Mouse (Mus musculus) kidney, adult 11 months (tissue): ENCODE measurements around the gene Ilkap.

Experiments used
- DNase-seq: peaks from one replicate; pipeline ENCODE4 v3.0.0; 2022

Ilkap gene

GRCm38 (mm10) chr1:91352277-91352676 is 46.3 kb downstream of the Ilkap start:
- DNase-seq = no peak

GRCm38 (mm10) chr1:91351249-91351648 is 47.4 kb downstream of the Ilkap start:
- DNase-seq = no peak

- no peak for DNase-seq
Measured at GRCm38 (mm10) chr1:91350841-91351240, 47.8 kb downstream of the Ilkap start, which contains the start of gene Klhl30. Gene Klhl30 (plus strand): TSS chr1:91351016.

GRCm38 (mm10) chr1:91346892-91347291 is 51.7 kb downstream of the Ilkap start:
- DNase-seq = peak; percentile 42

- DNase-seq = peak; percentile 47
Measured at GRCm38 (mm10) chr1:91344921-91345685, 53.5 kb downstream of the Ilkap start.

GRCm38 (mm10) chr1:91344001-91344400 is 54.6 kb downstream of the Ilkap start:
- DNase-seq = no peak

- DNase-seq = no peak
Measured at GRCm38 (mm10) chr1:91337355-91337754, 61.3 kb downstream of the Ilkap start.

GRCm38 (mm10) chr1:91333582-91333981 is 65.0 kb downstream of the Ilkap start:
- no peak for DNase-seq

- no peak for DNase-seq
Measured at GRCm38 (mm10) chr1:91332102-91332501, 66.5 kb downstream of the Ilkap start.

GRCm38 (mm10) chr1:91325488-91326042 is 73.0 kb downstream of the Ilkap start:
- DNase-seq = no peak

GRCm38 (mm10) chr1:91324646-91325045 is 74.0 kb downstream of the Ilkap start:
- DNase-seq = no peak
